Mouse (Mus musculus) CD4-positive, CD25-positive, alpha-beta regulatory T cell, adult 2 months (primary cell): ENCODE data around the gene Vps51.

Source experiments
- DNase-seq: peaks from one replicate; pipeline ENCODE4 v3.0.0-alpha.2; 2012; ENCODE audit warnings: low read depth, low spot score

Gene Vps51

GRCm38 (mm10) chr19:6076564-6077393 lies at the start of gene Vps51:
Gene Vps51, minus strand, starts transcription at chr19:6077231.
- DNase-seq = peak; percentile 94

GRCm38 (mm10) chr19:6126289-6126688 lies 49.3 kb upstream of the Vps51 start:
- DNase-seq = peak; percentile 83

GRCm38 (mm10) chr19:6124898-6125297 lies 47.9 kb upstream of the Vps51 start:
- DNase-seq = no peak

GRCm38 (mm10) chr19:6123330-6123729 lies 46.3 kb upstream of the Vps51 start:
- DNase-seq = no peak

GRCm38 (mm10) chr19:6121761-6122160 lies 44.7 kb upstream of the Vps51 start:
- no peak for DNase-seq

- DNase-seq = no peak
These were observed 41.7 kb upstream of the Vps51 start for GRCm38 (mm10) chr19:6118677-6119185.

- peak; percentile 93 for DNase-seq
These were observed 41.1 kb upstream of the Vps51 start, which contains the start of gene Sac3d1 for GRCm38 (mm10) chr19:6117986-6118676. Gene Sac3d1, minus strand, starts transcription at chr19:6118650.

GRCm38 (mm10) chr19:6117346-6117985 lies 40.4 kb upstream of the Vps51 start:
- no peak for DNase-seq

- DNase-seq = no peak
These were observed 39.3 kb upstream of the Vps51 start for GRCm38 (mm10) chr19:6116113-6116850.

- DNase-seq = no peak
These were observed 36.1 kb upstream of the Vps51 start for GRCm38 (mm10) chr19:6113116-6113515.

GRCm38 (mm10) chr19:6105586-6105985 lies 28.6 kb upstream of the Vps51 start, which contains the start of gene Naaladl1:
Gene Naaladl1, plus strand, starts transcription at chr19:6105782.
- DNase-seq = no peak

GRCm38 (mm10) chr19:6104476-6104875 lies 27.4 kb upstream of the Vps51 start:
- no peak for DNase-seq

GRCm38 (mm10) chr19:6102169-6102853 lies 25.3 kb upstream of the Vps51 start:
- no peak for DNase-seq

- DNase-seq = no peak
These were observed 24.2 kb upstream of the Vps51 start for GRCm38 (mm10) chr19:6101186-6101585.

- DNase-seq = no peak
These were observed 20.8 kb upstream of the Vps51 start for GRCm38 (mm10) chr19:6097847-6098246.

- no peak for DNase-seq
These were observed 17.1 kb upstream of the Vps51 start, which contains the start of gene AC131692.1 for GRCm38 (mm10) chr19:6094119-6094518. Gene AC131692.1, plus strand, starts transcription at chr19:6094419.

GRCm38 (mm10) chr19:6088841-6089240 lies 11.8 kb upstream of the Vps51 start:
- no peak for DNase-seq

GRCm38 (mm10) chr19:6085417-6085879 lies 8.4 kb upstream of the Vps51 start:
- DNase-seq = peak; percentile 83

- peak; percentile 99 for DNase-seq
These were observed 7.6 kb upstream of the Vps51 start, which contains the start of the genes Zfpl1 and Cdca5 for GRCm38 (mm10) chr19:6084478-6085248. Gene Zfpl1, minus strand, starts transcription at chr19:6084956. Gene Cdca5, plus strand, starts transcription at chr19:6084983.

- no peak for DNase-seq
These were observed 5.1 kb upstream of the Vps51 start, which contains the start of gene Gm28374 for GRCm38 (mm10) chr19:6082156-6082555. Gene Gm28374, minus strand, starts transcription at chr19:6082256.
